Mouse (Mus musculus) liver, adult 2 months (tissue): ENCODE measurements around the gene Slc30a9. TPM values are rescaled to one million over a fixed set of nuclear protein-coding genes. Genes with fewer than 3 reads are reported as not detected.

Experiments
- DNase-seq: peaks from one replicate; pipeline ENCODE4 v3.0.0-alpha.2; 2011; ENCODE audit warnings: low read depth, low spot score; ENCODE audit errors: extremely low read depth
- H3K27ac ChIP-seq: fragments of 200-500 bp; replicated peaks from 2 replicates; pipeline ENCODE4 v1.5.1; 2012; ENCODE audit warnings: low read depth, mild to moderate bottlenecking, control low read depth, inconsistent platforms, low read length; ENCODE audit not compliant: insufficient read depth
- H3K27me3 ChIP-seq: fragments of 200-500 bp; 2 replicates; pipeline ENCODE4 v1.6.1; 2012; ENCODE audit warnings: mild to moderate bottlenecking, moderate library complexity, low read length, inconsistent platforms; ENCODE audit not compliant: control insufficient read depth, insufficient read depth
- H3K36me3 ChIP-seq: fragments of 200-500 bp; 2 replicates; pipeline ENCODE4 v1.6.1; 2012; ENCODE audit warnings: low read length, inconsistent platforms; ENCODE audit not compliant: control insufficient read depth, insufficient read depth
- H3K4me1 ChIP-seq: fragments of 200-500 bp; 2 replicates; pipeline ENCODE4 v1.6.1; 2011; ENCODE audit warnings: low read length; ENCODE audit not compliant: control insufficient read depth, insufficient read depth
- H3K4me3 ChIP-seq: fragments of 200-500 bp; 2 replicates; pipeline ENCODE4 v1.5.1; 2011; ENCODE audit warnings: low read depth, mild to moderate bottlenecking, control low read depth, low read length, moderate library complexity; ENCODE audit not compliant: insufficient read depth
- H3K79me2 ChIP-seq: fragments of 200-500 bp; 2 replicates; pipeline ENCODE4 v1.6.1; 2012; ENCODE audit warnings: inconsistent platforms, mild to moderate bottlenecking, low read length, moderate library complexity; ENCODE audit not compliant: control insufficient read depth, insufficient read depth
- H3K9ac ChIP-seq: fragments of 200-500 bp; 2 replicates; pipeline ENCODE4 v1.6.1; 2012; ENCODE audit warnings: low read depth, mild to moderate bottlenecking, control low read depth, inconsistent platforms, low read length
- CTCF ChIP-seq: fragments of 200-500 bp; IDR thresholded peaks from 2 replicates; pipeline ENCODE4 v1.5.1; 2011; ENCODE audit warnings: low read depth, low read length, control low read depth
- POLR2A ChIP-seq: fragments of 200-500 bp; IDR thresholded peaks from 2 replicates; pipeline ENCODE4 v1.6.1; 2011; ENCODE audit warnings: low read length, control low read depth; ENCODE audit not compliant: insufficient read depth; ENCODE audit errors: extremely low read depth
- WGBS: fragments of 180-500 bp; shearing (Covaris S2); methylation state at CpG from one replicate; pipeline ENCODE4 v1.1.7; 2018; 5-methylcytosine and 5-hydroxymethylcytosine counted together
- polyA plus RNA-seq: library from polyadenylated mRNA; depleted of rRNA; stranded (reverse); fragments of >200 nt; gene quantifications from 2 replicates; pipeline ENCODE4 v1.2.3, GENCODE M21; 2012; rRNA removed
- total RNA-seq: library from RNA; depleted of rRNA; stranded (reverse); fragments of >200 nt; gene quantifications from 2 replicates; pipeline ENCODE4 v1.2.3, GENCODE M21; 2014; rRNA removed

The Slc30a9 gene
- total and polyA plus RNA-seq, 2 experiments = 19.2 to 34.8 TPM

DNA sequence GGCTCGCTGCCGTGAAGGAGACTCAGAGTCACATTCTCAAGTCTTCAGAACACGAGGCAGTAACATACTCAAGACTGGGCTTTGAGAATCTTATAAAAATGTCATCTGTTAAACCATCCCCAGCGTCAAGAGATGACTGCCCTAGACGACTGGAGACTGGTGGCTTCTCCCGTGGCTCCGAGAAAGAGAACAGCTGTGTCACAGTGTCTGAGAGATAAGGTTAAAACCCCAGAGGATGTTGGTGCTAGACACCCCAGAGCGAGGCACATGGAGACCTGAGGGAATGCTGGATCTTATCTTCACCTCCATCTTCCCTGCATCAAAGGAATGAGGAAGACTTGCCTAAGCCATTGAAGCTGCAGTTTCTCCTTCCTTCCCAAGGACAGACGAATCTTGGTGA, 98.2 kb downstream of the Slc30a9 start:
- H3K9ac ChIP-seq = no peak overlapping the region
- no peak overlapping the region for H3K27ac ChIP-seq
- no peaks in the 10 kb centered on the region for H3K4me1 ChIP-seq
- no peaks in the 10 kb centered on the region for H3K27me3 ChIP-seq
- no peak overlapping the region for H3K4me3 ChIP-seq
- TF ChIP-seq POLR2A = no peak
- no peak for TF ChIP-seq CTCF
- 80% methylated on average over 9 of the region's 9 CpGs for WGBS
- no peaks in the 10 kb centered on the region for H3K79me2 ChIP-seq
- no peaks in the 10 kb centered on the region for H3K36me3 ChIP-seq
- no peak for DNase-seq

Other genes with a start within 250 kb of the Slc30a9 start
- gene Phox2b, start 207.7 kb upstream of the Slc30a9 start, total RNA-seq = not detected in 2 replicates
- not detected in 2 replicates for gene Phox2b, start 207.7 kb upstream of the Slc30a9 start, polyA plus RNA-seq
- gene Tmem33, start 46.4 kb upstream of the Slc30a9 start, total RNA-seq = 35.8 and 49.9 TPM in 2 replicates
- 169 and 198 TPM in 2 replicates for gene Tmem33, start 46.4 kb upstream of the Slc30a9 start, polyA plus RNA-seq
- gene Bend4, start 121.4 kb downstream of the Slc30a9 start, total RNA-seq = 0.55 and 0.60 TPM in 2 replicates
- 0.09 and 0.17 TPM in 2 replicates for gene Bend4, start 121.4 kb downstream of the Slc30a9 start, polyA plus RNA-seq